Mouse (Mus musculus): ENCODE results near the gene Zp2.

DNA sequence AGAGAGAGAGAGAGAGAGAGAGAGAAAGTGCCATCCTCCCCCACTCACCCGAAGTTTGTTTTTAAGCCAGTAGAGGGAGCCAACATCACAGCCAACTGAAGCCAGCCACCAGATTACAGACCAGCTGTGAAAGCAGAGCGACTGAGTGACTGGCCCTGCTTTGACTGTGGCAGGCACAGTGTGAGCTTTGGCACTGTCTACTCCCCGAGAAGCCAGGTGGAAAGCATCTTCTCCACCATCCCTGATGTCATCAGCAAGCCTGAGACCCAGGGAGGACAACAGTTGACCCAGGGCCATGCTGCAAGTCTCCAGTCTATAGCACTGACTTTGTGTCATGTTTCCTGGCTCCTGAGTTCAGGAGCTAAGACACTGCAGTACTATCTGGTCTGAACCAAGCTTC, 20.2 kb downstream of the Zp2 start:
- TF ChIP-seq CTCF (IDR thresholded peaks at IDR 0.05; ENCODE audit: low read depth) (peak; percentile 89), EP300 (IDR thresholded peaks at IDR 0.05; ENCODE audit: low read depth) (no peak)

All from liver, postnatal 0 days (tissue).